In the genomic region with DNA sequence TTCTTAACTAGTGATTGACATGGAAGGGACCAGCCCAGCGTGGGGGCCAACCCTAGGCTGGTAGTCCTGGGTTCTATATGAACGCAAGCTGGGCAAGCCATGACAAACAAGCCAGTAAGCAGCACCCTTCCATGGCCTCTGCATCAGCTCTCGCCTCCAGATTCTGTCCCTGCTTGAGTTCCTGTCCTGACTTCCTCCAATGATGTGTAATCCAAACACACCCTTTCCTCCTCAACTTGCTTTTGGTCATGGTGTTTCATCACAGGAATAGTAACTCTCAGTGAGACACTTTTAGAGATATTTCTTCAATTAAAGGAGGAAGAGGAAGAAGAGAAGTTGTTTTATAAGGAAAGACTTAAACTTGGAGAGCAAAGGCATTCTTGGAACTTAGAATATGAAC, we compare ENCODE assay signal across 22 mouse cellular contexts. TPM values are rescaled to one million over a fixed set of nuclear protein-coding genes. Genes with fewer than 3 reads are reported as not detected.
DNase-seq lines count a peak whose midpoint lies in the region; ATAC-seq and TF ChIP-seq lines count a peak whose summit lies in the region.
"Had no signal": no experiment of that assay in that cellular context is flagged by ENCODE, and none has a peak within 500 bp of the region (broad histone marks: within the 10 kb centered on the region; RNA-seq: fewer than 3 reads in every experiment).

No protein-coding gene starts in this region.

- TF ChIP-seq POLR2A in liver, adult 2 months (IDR thresholded peaks at IDR 0.05; ENCODE audit: extremely low read depth, insufficient read depth, low read length) = no peak

- H3K9ac ChIP-seq in liver, adult 2 months (ENCODE audit: low read depth, low read length) = no peak overlapping the region
- no peak overlapping the region for H3K9ac ChIP-seq in liver, embryonic 11.5 days (ENCODE audit: low read depth, low read length)
- no peak overlapping the region for H3K9ac ChIP-seq in intestine, embryonic 15.5 days
- H3K9ac ChIP-seq: embryonic facial prominence, embryonic 15.5 days; heart, embryonic 15.5 days; hindbrain, embryonic 13.5 days had no signal

- WGBS in liver, adult 2 months = 81% methylated on average over 3 of the region's 3 CpGs
- 80% methylated on average over 3 of the region's 3 CpGs for WGBS in liver, embryonic 11.5 days
- WGBS in intestine, embryonic 15.5 days = 81% methylated on average over 3 of the region's 3 CpGs

- no peak for TF ChIP-seq CTCF in liver, adult 2 months (IDR thresholded peaks at IDR 0.05; ENCODE audit: low read depth, low read length)

- no peaks in the 10 kb centered on the region for H3K9me3 ChIP-seq in liver, embryonic 11.5 days (ENCODE audit: control insufficient read depth, low read length)
- H3K9me3 ChIP-seq in intestine, embryonic 15.5 days = no peaks in the 10 kb centered on the region
- H3K9me3 ChIP-seq: embryonic facial prominence, embryonic 15.5 days; forebrain, embryonic 10.5 days; heart, embryonic 15.5 days; hindbrain, embryonic 13.5 days had no signal

- H3K79me2 ChIP-seq in liver, adult 2 months (ENCODE audit: control insufficient read depth, insufficient read depth, low read length) = no peaks in the 10 kb centered on the region

- no peaks in the 10 kb centered on the region for H3K27me3 ChIP-seq in liver, adult 2 months (ENCODE audit: control insufficient read depth, insufficient read depth, low read length)
- H3K27me3 ChIP-seq in liver, embryonic 11.5 days (replicated peaks; ENCODE audit: control insufficient read depth, insufficient read depth, low read length) = no peaks in the 10 kb centered on the region
- no peaks in the 10 kb centered on the region for H3K27me3 ChIP-seq in intestine, embryonic 15.5 days (replicated peaks)
- H3K27me3 ChIP-seq: embryonic facial prominence, embryonic 15.5 days; heart, embryonic 15.5 days; hindbrain, embryonic 13.5 days had no signal

- no peaks in the 10 kb centered on the region for H3K4me1 ChIP-seq in liver, adult 2 months (ENCODE audit: control insufficient read depth, insufficient read depth, low read length)
- H3K4me1 ChIP-seq in liver, embryonic 11.5 days (replicated peaks; ENCODE audit: control insufficient read depth, insufficient read depth, low read length) = peaks cover 7% of the 10 kb centered on the region
- H3K4me1 ChIP-seq in intestine, embryonic 15.5 days (replicated peaks) = 0 out of 2 replicates have a peak, but pooled peaks cover 4% of the 10 kb centered on the region
- H3K4me1 ChIP-seq: embryonic facial prominence, embryonic 15.5 days; forebrain, embryonic 10.5 days; heart, embryonic 15.5 days; hindbrain, embryonic 13.5 days had no signal

- no peak overlapping the region for H3K4me2 ChIP-seq in liver, embryonic 11.5 days
- no peak overlapping the region for H3K4me2 ChIP-seq in intestine, embryonic 15.5 days (replicated peaks)
- H3K4me2 ChIP-seq: embryonic facial prominence, embryonic 15.5 days; heart, embryonic 11.5 days; heart, embryonic 15.5 days; hindbrain, embryonic 13.5 days had no signal

- H3K4me3 ChIP-seq in liver, adult 2 months (ENCODE audit: insufficient read depth, low read depth, low read length) = no peak overlapping the region
- H3K4me3 ChIP-seq in liver, embryonic 11.5 days (ENCODE audit: low read depth, low read length) = no peak overlapping the region
- H3K4me3 ChIP-seq in intestine, embryonic 15.5 days (replicated peaks) = no peak overlapping the region
- H3K4me3 ChIP-seq: embryonic facial prominence, embryonic 15.5 days; erythroblast, embryonic 14.5 days; forebrain, embryonic 10.5 days; heart, adult 2 months; heart, embryonic 15.5 days; hindbrain, embryonic 13.5 days had no signal

- peak; percentile 14 for DNase-seq in liver, adult 2 months (ENCODE audit: extremely low read depth, low read depth, low spot score)
- no peak for DNase-seq in liver, embryonic 11.5 days (ENCODE audit: low spot score)
- peak; percentile 25 for DNase-seq in lung, postnatal 36 days
- DNase-seq in lung, postnatal 10 days = no peak
- no peak for DNase-seq in kidney, postnatal 4 days
- DNase-seq: adrenal gland, postnatal 10 days; cerebellum, adult 8-10 months; cerebellum, postnatal 14 days; embryo, embryonic 11 days; gastrocnemius, postnatal 10 days; heart, adult 2 months; heart, postnatal 14 days had no signal

- no peaks in the 10 kb centered on the region for H3K36me3 ChIP-seq in liver, adult 2 months (ENCODE audit: control insufficient read depth, insufficient read depth, low read length)
- H3K36me3 ChIP-seq in liver, embryonic 11.5 days (ENCODE audit: control insufficient read depth, insufficient read depth, low read length) = no peaks in the 10 kb centered on the region
- H3K36me3 ChIP-seq in intestine, embryonic 15.5 days = no peaks in the 10 kb centered on the region
- H3K36me3 ChIP-seq: embryonic facial prominence, embryonic 15.5 days; forebrain, embryonic 10.5 days; heart, embryonic 15.5 days; hindbrain, embryonic 13.5 days had no signal

- H3K27ac ChIP-seq in liver, adult 2 months (replicated peaks; ENCODE audit: insufficient read depth, low read depth, low read length) = no peak overlapping the region
- no peak overlapping the region for H3K27ac ChIP-seq in liver, embryonic 11.5 days (ENCODE audit: low read depth, low read length)
- no peak overlapping the region for H3K27ac ChIP-seq in intestine, embryonic 15.5 days
- H3K27ac ChIP-seq: embryonic facial prominence, embryonic 15.5 days; forebrain, embryonic 10.5 days; heart, adult 2 months; heart, embryonic 15.5 days; hindbrain, embryonic 13.5 days; hindbrain, postnatal 0 days had no signal

- ATAC-seq in liver, embryonic 11.5 days (replicated peaks; ENCODE audit: low FRiP score) = no peak
- peak; percentile 27; the same call in 1 of the 2 replicates for ATAC-seq in megakaryocyte progenitor cell, adult 5-6 weeks (replicated peaks; ENCODE audit: poor library complexity)
- ATAC-seq in intestine, embryonic 15.5 days = no peak
- ATAC-seq: forebrain, embryonic 16.5 days; hindbrain, postnatal 0 days had no signal

RNA-seq across cellular contexts. Expression of gene Appbp2, which starts 14.4 kb away (rescaled TPM):
- total RNA-seq in liver, adult 2 months (2014; rRNA removed) = 10.5 and 11.6 TPM in 2 replicates
- polyA plus RNA-seq in liver, adult 2 months (2012; rRNA removed) = 5.2 and 5.5 TPM in 2 replicates
- 37.1 and 38.6 TPM in 2 replicates for polyA plus RNA-seq in liver, embryonic 11.5 days (2014; fragmentation: Nextera tagmentation; extraction: Ambion mirVana)
- total RNA-seq in megakaryocyte progenitor cell, adult 5-6 weeks (2015) = 33.2 and 34.1 TPM in 2 replicates
- total RNA-seq in megakaryocyte progenitor cell, adult 5-6 weeks (2017) = 21.3 and 26.2 TPM in 2 replicates
- 36.8 and 40.6 TPM in 2 replicates for polyA plus RNA-seq in intestine, embryonic 15.5 days (2015; fragmentation: Nextera tagmentation; extraction: Ambion mirVana)

Comparison
In these comparisons a context has a peak if more than half of its experiments do, and no peak if none do; other contexts are left out.
1. DNase-seq: peak in liver, adult 2 months (single experiment) and lung, postnatal 36 days (single experiment); none in liver, embryonic 11.5 days (single experiment), lung, postnatal 10 days (single experiment) and kidney, postnatal 4 days (0 of 2).